Mouse (Mus musculus): ENCODE measurements around the gene Cebpzos.

- no peak for TF ChIP-seq CTCF (IDR thresholded peaks at IDR 0.05; ENCODE audit: low read depth, low read length)
- TF ChIP-seq GATA1 (IDR thresholded peaks at IDR 0.05; ENCODE audit: borderline replicate concordance, low read length), result no peak
- TF ChIP-seq POLR2AphosphoS5 (IDR thresholded peaks at IDR 0.05; ENCODE audit: insufficient replicate concordance, low read depth, low read length), result no peak
These were observed 13.1 kb upstream of the Cebpzos start for GRCm38 (mm10) chr17:78903158-78903557.

Measured in G1E (cell line).